Mouse (Mus musculus) small intestine, adult 10 weeks (tissue): ENCODE measurements around the gene Panx1. TPM values are rescaled to one million over a fixed set of nuclear protein-coding genes. Genes with fewer than 3 reads are reported as not detected.

Experiments
- polyA plus RNA-seq: library from polyadenylated mRNA; stranded (reverse); fragments of 350-450 nt; fragmentation: Illumina TruSeq; extraction: RNeasy Lipid Tissue Mini Kit (QIAGEN cat#74804); gene quantifications from one replicate; pipeline ENCODE4 v1.2.3, GENCODE M21; 2014; ENCODE audit warnings: low replicate concordance

Gene Panx1
- polyA plus RNA-seq = 22.1 TPM

GRCm38 (mm10) chr9:15045084-15045669 is at the start of gene Panx1:
TSS of gene Panx1 (minus strand) at chr9:15045478.

Other genes with a start within 250 kb of the Panx1 start
- 0.15 TPM for gene Gpr83, start 185.3 kb downstream of the Panx1 start, polyA plus RNA-seq
- not detected for gene Izumo1r, start 141.5 kb downstream of the Panx1 start, polyA plus RNA-seq
- 0.07 TPM for gene Hephl1, start 66.6 kb upstream of the Panx1 start, polyA plus RNA-seq
- gene Vstm5, start 193.6 kb upstream of the Panx1 start, polyA plus RNA-seq = 12.2 TPM
- 33.5 TPM for gene Med17, start 234.5 kb upstream of the Panx1 start, polyA plus RNA-seq